Mouse (Mus musculus): ENCODE measurements around the gene Wdr89. TPM values are rescaled to one million over a fixed set of nuclear protein-coding genes. Genes with fewer than 3 reads are reported as not detected.

The Wdr89 gene
- polyA plus RNA-seq, 1 experiment from 2014 or later, result 9.6 TPM

- no peak overlapping the region for H3K27ac ChIP-seq (ENCODE audit: low read depth, low read length)
- H3K4me3 ChIP-seq (ENCODE audit: low read depth, low read length), result no peak overlapping the region
- H3K9ac ChIP-seq (ENCODE audit: low read depth, low read length), result no peak overlapping the region
- no peaks in the 10 kb centered on the region for H3K36me3 ChIP-seq (ENCODE audit: control insufficient read depth, insufficient read depth, low read length)
- no peak for ATAC-seq (replicated peaks; ENCODE audit: insufficient number of reproducible peaks, low FRiP score, low TSS enrichment)
- no peaks in the 10 kb centered on the region for H3K27me3 ChIP-seq (ENCODE audit: control insufficient read depth, insufficient read depth, low read length)
- no peaks in the 10 kb centered on the region for H3K4me1 ChIP-seq (ENCODE audit: control insufficient read depth, insufficient read depth, low read length)
- no peaks in the 10 kb centered on the region for H3K9me3 ChIP-seq (replicated peaks; ENCODE audit: control insufficient read depth, low read length)
- no peak overlapping the region for H3K4me2 ChIP-seq
- 97% methylated on average over 1 of the region's 1 CpGs for WGBS (ENCODE audit: insufficient replicate concordance)
Measured at GRCm38 (mm10) chr12:75662376-75662775, 7.0 kb downstream of the Wdr89 start.

- Histone ChIP-seq H3K4me3 (ENCODE audit: low read depth, low read length) (no peak overlapping the region), H3K4me2 (no peak overlapping the region), H3K27ac (ENCODE audit: low read depth, low read length) (no peak overlapping the region), H3K4me1 (ENCODE audit: control insufficient read depth, insufficient read depth, low read length) (no peaks in the 10 kb centered on the region), H3K9me3 (replicated peaks; ENCODE audit: control insufficient read depth, low read length) (no peaks in the 10 kb centered on the region), H3K9ac (ENCODE audit: low read depth, low read length) (0 out of 2 replicates have a peak overlapping the region, but pooled peaks have one; percentile 39), H3K27me3 (ENCODE audit: control insufficient read depth, insufficient read depth, low read length) (no peaks in the 10 kb centered on the region), H3K36me3 (ENCODE audit: control insufficient read depth, insufficient read depth, low read length) (no peaks in the 10 kb centered on the region)
- no peak for ATAC-seq (replicated peaks; ENCODE audit: insufficient number of reproducible peaks, low FRiP score, low TSS enrichment)
- WGBS (ENCODE audit: insufficient replicate concordance), result 44% methylated on average over 6 of the region's 6 CpGs
Measured at GRCm38 (mm10) chr12:75658403-75658802, 10.9 kb downstream of the Wdr89 start.

- Histone ChIP-seq H3K9ac (ENCODE audit: low read depth, low read length) (no peak overlapping the region), H3K4me1 (ENCODE audit: control insufficient read depth, insufficient read depth, low read length) (no peaks in the 10 kb centered on the region), H3K9me3 (replicated peaks; ENCODE audit: control insufficient read depth, low read length) (no peaks in the 10 kb centered on the region), H3K36me3 (ENCODE audit: control insufficient read depth, insufficient read depth, low read length) (no peaks in the 10 kb centered on the region), H3K27me3 (ENCODE audit: control insufficient read depth, insufficient read depth, low read length) (no peaks in the 10 kb centered on the region), H3K4me2 (no peak overlapping the region), H3K27ac (ENCODE audit: low read depth, low read length) (no peak overlapping the region), H3K4me3 (ENCODE audit: low read depth, low read length) (no peak overlapping the region)
- 40% methylated on average over 3 of the region's 3 CpGs for WGBS (ENCODE audit: insufficient replicate concordance)
- ATAC-seq (replicated peaks; ENCODE audit: insufficient number of reproducible peaks, low FRiP score, low TSS enrichment), result no peak
Measured at GRCm38 (mm10) chr12:75656580-75656979, 12.8 kb downstream of the Wdr89 start.

- no peak overlapping the region for H3K4me2 ChIP-seq
- no peaks in the 10 kb centered on the region for H3K27me3 ChIP-seq (ENCODE audit: control insufficient read depth, insufficient read depth, low read length)
- H3K27ac ChIP-seq (ENCODE audit: low read depth, low read length), result no peak overlapping the region
- no peak overlapping the region for H3K4me3 ChIP-seq (ENCODE audit: low read depth, low read length)
- no peaks in the 10 kb centered on the region for H3K36me3 ChIP-seq (ENCODE audit: control insufficient read depth, insufficient read depth, low read length)
- H3K4me1 ChIP-seq (ENCODE audit: control insufficient read depth, insufficient read depth, low read length), result 0 out of 2 replicates have a peak, but pooled peaks cover under 1% of the 10 kb centered on the region
- 72% methylated on average over 3 of the region's 3 CpGs for WGBS (ENCODE audit: insufficient replicate concordance)
- no peak for ATAC-seq (replicated peaks; ENCODE audit: insufficient number of reproducible peaks, low FRiP score, low TSS enrichment)
- no peaks in the 10 kb centered on the region for H3K9me3 ChIP-seq (replicated peaks; ENCODE audit: control insufficient read depth, low read length)
- no peak overlapping the region for H3K9ac ChIP-seq (ENCODE audit: low read depth, low read length)
Measured at GRCm38 (mm10) chr12:75654247-75654801, 15.0 kb downstream of the Wdr89 start.

GRCm38 (mm10) chr12:75649706-75650093 is 19.6 kb downstream of the Wdr89 start:
- H3K4me2 ChIP-seq, result no peak overlapping the region
- no peak overlapping the region for H3K4me3 ChIP-seq (ENCODE audit: low read depth, low read length)
- no peaks in the 10 kb centered on the region for H3K36me3 ChIP-seq (ENCODE audit: control insufficient read depth, insufficient read depth, low read length)
- H3K9ac ChIP-seq (ENCODE audit: low read depth, low read length), result no peak overlapping the region
- no peak overlapping the region for H3K27ac ChIP-seq (ENCODE audit: low read depth, low read length)
- H3K9me3 ChIP-seq (replicated peaks; ENCODE audit: control insufficient read depth, low read length), result no peaks in the 10 kb centered on the region
- no peaks in the 10 kb centered on the region for H3K27me3 ChIP-seq (ENCODE audit: control insufficient read depth, insufficient read depth, low read length)
- peaks cover 6% of the 10 kb centered on the region; the same call in 1 of the 2 replicates for H3K4me1 ChIP-seq (ENCODE audit: control insufficient read depth, insufficient read depth, low read length)
- no peak for ATAC-seq (replicated peaks; ENCODE audit: insufficient number of reproducible peaks, low FRiP score, low TSS enrichment)
- 78% methylated on average over 2 of the region's 2 CpGs for whole genome bisulfite sequencing (ENCODE audit: insufficient replicate concordance)

GRCm38 (mm10) chr12:75649058-75649705 is 20.2 kb downstream of the Wdr89 start:
- H3K36me3 ChIP-seq (ENCODE audit: control insufficient read depth, insufficient read depth, low read length), result no peaks in the 10 kb centered on the region
- 76% methylated on average over 12 of the region's 12 CpGs for WGBS (ENCODE audit: insufficient replicate concordance)
- peaks cover 6% of the 10 kb centered on the region; the same call in 1 of the 2 replicates for H3K4me1 ChIP-seq (ENCODE audit: control insufficient read depth, insufficient read depth, low read length)
- H3K9ac ChIP-seq (ENCODE audit: low read depth, low read length), result no peak overlapping the region
- no peak for ATAC-seq (replicated peaks; ENCODE audit: insufficient number of reproducible peaks, low FRiP score, low TSS enrichment)
- H3K4me3 ChIP-seq (ENCODE audit: low read depth, low read length), result no peak overlapping the region
- H3K27me3 ChIP-seq (ENCODE audit: control insufficient read depth, insufficient read depth, low read length), result no peaks in the 10 kb centered on the region
- no peak overlapping the region for H3K27ac ChIP-seq (ENCODE audit: low read depth, low read length)
- no peaks in the 10 kb centered on the region for H3K9me3 ChIP-seq (replicated peaks; ENCODE audit: control insufficient read depth, low read length)
- H3K4me2 ChIP-seq, result no peak overlapping the region

- H3K36me3 ChIP-seq (ENCODE audit: control insufficient read depth, insufficient read depth, low read length), result no peaks in the 10 kb centered on the region
- WGBS (ENCODE audit: insufficient replicate concordance), result 58% methylated on average over 12 of the region's 12 CpGs
Measured at GRCm38 (mm10) chr12:75648281-75648680, 21.1 kb downstream of the Wdr89 start.

GRCm38 (mm10) chr12:75647663-75648062 is 21.7 kb downstream of the Wdr89 start:
- Histone ChIP-seq H3K27me3 (ENCODE audit: control insufficient read depth, insufficient read depth, low read length) (no peaks in the 10 kb centered on the region), H3K4me3 (ENCODE audit: low read depth, low read length) (no peak overlapping the region), H3K9ac (ENCODE audit: low read depth, low read length) (no peak overlapping the region), H3K4me2 (no peak overlapping the region), H3K4me1 (ENCODE audit: control insufficient read depth, insufficient read depth, low read length) (peaks cover 6% of the 10 kb centered on the region; the same call in 1 of the 2 replicates), H3K36me3 (ENCODE audit: control insufficient read depth, insufficient read depth, low read length) (no peaks in the 10 kb centered on the region), H3K27ac (ENCODE audit: low read depth, low read length) (no peak overlapping the region), H3K9me3 (replicated peaks; ENCODE audit: control insufficient read depth, low read length) (no peaks in the 10 kb centered on the region)
- ATAC-seq (replicated peaks; ENCODE audit: insufficient number of reproducible peaks, low FRiP score, low TSS enrichment), result no peak
- 79% methylated on average over 2 of the region's 2 CpGs for WGBS (ENCODE audit: insufficient replicate concordance)

More at GRCm38 (mm10) chr12:75648281-75648680, 21.1 kb downstream of the Wdr89 start:
- Histone ChIP-seq H3K4me3 (ENCODE audit: low read depth, low read length) (no peak overlapping the region), H3K27ac (ENCODE audit: low read depth, low read length) (no peak overlapping the region), H3K4me2 (no peak overlapping the region), H3K27me3 (ENCODE audit: control insufficient read depth, insufficient read depth, low read length) (no peaks in the 10 kb centered on the region), H3K9me3 (replicated peaks; ENCODE audit: control insufficient read depth, low read length) (no peaks in the 10 kb centered on the region), H3K9ac (ENCODE audit: low read depth, low read length) (no peak overlapping the region), H3K4me1 (ENCODE audit: control insufficient read depth, insufficient read depth, low read length) (peaks cover 6% of the 10 kb centered on the region; the same call in 1 of the 2 replicates)
- ATAC-seq (replicated peaks; ENCODE audit: insufficient number of reproducible peaks, low FRiP score, low TSS enrichment), result no peak

- ATAC-seq (replicated peaks; ENCODE audit: insufficient number of reproducible peaks, low FRiP score, low TSS enrichment), result no peak
- no peak overlapping the region for H3K27ac ChIP-seq (ENCODE audit: low read depth, low read length)
- no peak overlapping the region for H3K4me3 ChIP-seq (ENCODE audit: low read depth, low read length)
- H3K9ac ChIP-seq (ENCODE audit: low read depth, low read length), result no peak overlapping the region
- no peaks in the 10 kb centered on the region for H3K27me3 ChIP-seq (ENCODE audit: control insufficient read depth, insufficient read depth, low read length)
- no peaks in the 10 kb centered on the region for H3K9me3 ChIP-seq (replicated peaks; ENCODE audit: control insufficient read depth, low read length)
- no peaks in the 10 kb centered on the region for H3K36me3 ChIP-seq (ENCODE audit: control insufficient read depth, insufficient read depth, low read length)
- 87% methylated on average over 1 of the region's 1 CpGs for WGBS (ENCODE audit: insufficient replicate concordance)
- no peak overlapping the region for H3K4me2 ChIP-seq
- peaks cover 6% of the 10 kb centered on the region; the same call in 1 of the 2 replicates for H3K4me1 ChIP-seq (ENCODE audit: control insufficient read depth, insufficient read depth, low read length)
Measured at GRCm38 (mm10) chr12:75645780-75646179, 23.6 kb downstream of the Wdr89 start.
